Mouse (Mus musculus) kidney, adult 2 months (tissue): ENCODE results near the gene Olfr123.

ENCODE experiments used
- CTCF ChIP-seq: fragments of 200-500 bp; conservative IDR thresholded peaks from 2 replicates; pipeline ENCODE4 v1.5.1; 2011; ENCODE audit warnings: low read depth, mild to moderate bottlenecking, control low read depth, low read length, moderate library complexity, mixed read lengths; ENCODE audit not compliant: insufficient read depth, insufficient read length
- POLR2A ChIP-seq: fragments of 200-500 bp; IDR thresholded peaks from one replicate; pipeline ENCODE4 v1.6.1; 2011; ENCODE audit warnings: low read depth, low read length, control low read depth

DNA sequence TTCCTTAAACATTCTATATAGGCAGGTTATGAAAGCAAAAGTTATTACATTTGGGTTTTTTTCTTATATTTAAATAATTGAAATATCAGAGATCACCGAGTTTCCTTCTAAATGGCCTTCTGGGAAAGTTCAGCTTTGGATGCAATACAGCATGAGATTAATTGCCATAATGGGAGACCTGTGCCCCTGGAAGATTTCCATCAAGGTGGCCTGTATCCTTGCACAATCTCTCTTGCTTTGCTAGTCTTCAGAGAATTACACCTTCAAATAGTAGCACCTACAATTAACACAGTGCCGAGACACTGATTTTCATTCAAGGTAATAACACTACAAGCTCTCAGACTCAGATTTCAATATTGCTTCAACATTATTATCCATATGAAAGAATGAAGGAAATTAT is at the start of gene Olfr123:
- TF ChIP-seq CTCF, result no peak
- TF ChIP-seq POLR2A, result no peak
